Mouse (Mus musculus) heart, postnatal 0 days (tissue): ENCODE data around the gene Rbfox2.

Source experiments
- CTCF ChIP-seq: IDR thresholded peaks from 2 replicates; pipeline ENCODE4 v1.5.1; 2016; ENCODE audit warnings: antibody characterized with exemption, control low read depth, low read depth
- EP300 ChIP-seq: IDR thresholded peaks from 2 replicates; pipeline ENCODE4 v1.6.1; 2016; ENCODE audit warnings: antibody characterized with exemption, low read depth

DNA sequence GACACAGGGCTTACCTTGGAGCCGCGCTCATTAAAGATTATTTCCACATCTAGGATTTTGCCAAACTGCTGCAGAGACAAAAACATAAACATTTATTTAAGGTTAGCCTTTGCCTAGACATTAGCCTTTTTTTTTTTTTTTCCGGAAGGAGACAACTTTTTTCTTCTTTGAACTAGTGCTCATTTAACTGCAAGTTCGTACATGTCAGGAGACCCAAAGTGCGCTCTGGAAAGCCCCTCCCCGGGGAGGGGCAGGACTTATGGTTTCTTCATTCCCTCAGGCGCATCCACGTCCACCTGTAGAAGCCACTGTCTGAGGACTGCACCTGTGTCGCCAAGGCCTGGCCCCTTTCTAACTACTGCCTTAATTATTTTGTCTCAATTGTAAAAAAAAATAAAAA, 193.2 kb downstream of the Rbfox2 start:
- TF ChIP-seq CTCF = no peak
- no peak for TF ChIP-seq EP300
